Mouse (Mus musculus): Measurements from ENCODE around the gene Brms1l.
"Not testable (repeated sequence)": the region's sequence is repeated elsewhere in the genome, so short reads cannot be mapped to it uniquely, and the experiment has no call there.

DNA sequence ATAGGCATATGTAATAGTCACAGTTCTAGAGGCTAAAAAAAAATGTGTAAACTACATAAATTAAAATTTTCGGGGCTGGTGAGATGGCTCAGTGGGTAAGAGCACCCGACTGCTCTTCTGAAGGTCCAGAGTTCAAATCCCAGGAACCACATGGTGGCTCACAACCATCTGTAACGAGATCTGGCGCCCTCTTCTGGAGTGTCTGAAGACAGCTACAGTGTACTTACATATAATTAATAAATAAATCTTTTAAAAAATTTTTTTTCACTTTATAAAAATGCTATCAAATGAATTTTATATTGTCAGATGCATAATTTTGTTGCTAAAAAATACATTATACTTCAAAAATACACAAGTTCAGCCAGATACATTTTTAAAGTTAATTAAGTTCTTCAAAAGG is 41.6 kb upstream of the Brms1l start:
- not testable (repeated sequence) for TF ChIP-seq CHD2 (IDR thresholded peaks at IDR 0.05; ENCODE audit: low read depth, low read length); ZNF384 (IDR thresholded peaks at IDR 0.05; ENCODE audit: low read depth, low read length); HCFC1 (IDR thresholded peaks at IDR 0.05; ENCODE audit: borderline replicate concordance, insufficient read depth, low read length); MAFK (IDR thresholded peaks at IDR 0.05; ENCODE audit: insufficient read depth, low read depth, low read length)
